Mouse (Mus musculus): ENCODE measurements around the gene Sh2d6.

DNA sequence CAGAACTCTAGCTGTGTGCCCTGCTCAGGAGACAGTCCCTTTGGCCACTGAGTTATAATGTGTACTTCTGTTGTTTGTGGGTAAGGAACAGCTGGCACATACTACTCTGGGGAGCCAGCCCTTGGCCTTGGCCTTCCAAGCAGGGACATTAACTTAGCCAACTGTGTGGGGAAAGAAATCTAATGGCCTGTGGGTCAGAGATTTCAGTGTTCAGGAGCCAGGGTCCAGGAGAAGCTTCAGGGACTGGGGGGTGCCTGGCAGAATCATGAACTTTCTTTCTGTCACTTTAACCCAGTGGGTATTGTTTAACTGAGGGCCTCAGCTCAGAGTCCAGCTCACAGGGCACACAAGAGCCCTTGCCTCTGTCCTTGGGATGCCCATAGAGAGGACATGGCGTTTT lies 15.4 kb downstream of the Sh2d6 start:
- no peak for TF ChIP-seq CTCF (IDR thresholded peaks at IDR 0.05; ENCODE audit: low read depth)
- TF ChIP-seq EP300 (IDR thresholded peaks at IDR 0.05; ENCODE audit: low read depth) = no peak

Data from liver, embryonic 14.5 days (tissue).